Mouse (Mus musculus) 3T3-L1 (cell line): ENCODE results near the gene Olfr556.
"Not testable (repeated sequence)": the region's sequence is repeated elsewhere in the genome, so short reads cannot be mapped to it uniquely, and the experiment has no call there.

ENCODE experiments used
- DNase-seq: peaks from one replicate; pipeline ENCODE4 v3.0.0-alpha.2; 2015; ENCODE audit warnings: low read depth, low spot score

The Olfr556 gene

GRCm38 (mm10) chr7:102664599-102664998 is at the start of gene Olfr556:
Gene Olfr556, plus strand, starts transcription at chr7:102664899.
- peak; percentile 21 for DNase-seq

GRCm38 (mm10) chr7:102618118-102618517 is 46.6 kb upstream of the Olfr556 start, which contains the start of gene Olfr553:
Gene Olfr553, minus strand, starts transcription at chr7:102618218.
- no peak for DNase-seq

GRCm38 (mm10) chr7:102619608-102620007 is 45.1 kb upstream of the Olfr556 start:
- DNase-seq = no peak

- not testable (repeated sequence) for DNase-seq
Measured at GRCm38 (mm10) chr7:102620368-102620767, 44.3 kb upstream of the Olfr556 start.

GRCm38 (mm10) chr7:102636665-102637064 is 28.0 kb upstream of the Olfr556 start:
- peak; percentile 56 for DNase-seq

GRCm38 (mm10) chr7:102638132-102638531 is 26.6 kb upstream of the Olfr556 start, which contains the start of gene Olfr554:
Gene Olfr554, plus strand, starts transcription at chr7:102638432.
- DNase-seq = no peak

- DNase-seq = not testable (repeated sequence)
Measured at GRCm38 (mm10) chr7:102644945-102645344, 19.8 kb upstream of the Olfr556 start.

- no peak for DNase-seq
Measured at GRCm38 (mm10) chr7:102658523-102658922, 6.2 kb upstream of the Olfr556 start, which contains the start of gene Olfr555. Gene Olfr555, plus strand, starts transcription at chr7:102658823.

GRCm38 (mm10) chr7:102665378-102665777 is 679 bp downstream of the Olfr556 start:
- DNase-seq = peak; percentile 49

GRCm38 (mm10) chr7:102676225-102676624 is 11.5 kb downstream of the Olfr556 start:
- DNase-seq = no peak

- no peak for DNase-seq
Measured at GRCm38 (mm10) chr7:102681916-102682315, 17.2 kb downstream of the Olfr556 start.

- DNase-seq = peak; percentile 86
Measured at GRCm38 (mm10) chr7:102686944-102687501, 22.3 kb downstream of the Olfr556 start, which contains the start of gene Trim68. Gene Trim68, minus strand, starts transcription at chr7:102687327.

- peak; percentile 65 for DNase-seq
Measured at GRCm38 (mm10) chr7:102695358-102696125, 30.8 kb downstream of the Olfr556 start, which contains the start of gene Olfr557. Gene Olfr557, plus strand, starts transcription at chr7:102695910.

- no peak for DNase-seq
Measured at GRCm38 (mm10) chr7:102698461-102698860, 33.8 kb downstream of the Olfr556 start.

- no peak for DNase-seq
Measured at GRCm38 (mm10) chr7:102701915-102702314, 37.2 kb downstream of the Olfr556 start, which contains the start of gene Olfr558. Gene Olfr558, plus strand, starts transcription at chr7:102702215.

- no peak for DNase-seq
Measured at GRCm38 (mm10) chr7:102718970-102719369, 54.3 kb downstream of the Olfr556 start, which contains the start of gene Olfr33. Gene Olfr33, minus strand, starts transcription at chr7:102719070.
